Mouse (Mus musculus): ENCODE data around the gene Anp32e.

Anp32e gene

GRCm38 (mm10) chr3:95996451-95997073 lies 67.5 kb downstream of the Anp32e start:
- DNase-seq (ENCODE audit: low read depth, low spot score): no peak

Data from forelimb bud, embryonic 11.5 days (tissue).